Comparison of ENCODE assay signal across 24 mouse cellular contexts in the genomic region with DNA sequence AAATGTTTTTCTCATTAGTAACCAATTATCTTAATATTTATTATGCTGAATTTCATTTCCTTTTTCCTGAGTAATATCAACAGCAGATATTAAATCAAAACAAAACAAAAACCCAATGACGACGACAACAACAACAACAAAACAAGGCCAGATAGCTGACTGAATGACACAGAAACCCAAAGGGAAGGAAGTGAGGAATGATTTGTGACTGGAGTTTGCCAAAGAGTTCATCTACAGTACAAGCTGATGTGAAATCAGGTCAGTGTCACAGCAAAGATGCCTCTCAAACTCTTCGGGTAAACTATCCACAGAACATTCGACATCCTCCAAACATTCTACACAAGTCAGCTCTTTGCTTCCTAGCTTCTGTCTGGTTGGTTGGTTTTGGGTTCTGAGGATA.
A peak's percentile ranks its signal among the peaks of the same experiment; 100 is the strongest.
DNase-seq lines count a peak whose midpoint lies in the region; ATAC-seq and TF ChIP-seq lines count a peak whose summit lies in the region.
"Had no signal": no experiment of that assay in that cellular context is flagged by ENCODE, and none has a peak within 500 bp of the region (broad histone marks: within the 10 kb centered on the region; RNA-seq: fewer than 3 reads in every experiment).

No protein-coding gene starts in this region.

- no peaks in the 10 kb centered on the region for H3K9me3 ChIP-seq in kidney, embryonic 14.5 days (ENCODE audit: control insufficient read depth, low read length)
- H3K9me3 ChIP-seq in kidney, postnatal 0 days (replicated peaks; ENCODE audit: low read length): no peaks in the 10 kb centered on the region
- no peaks in the 10 kb centered on the region for H3K9me3 ChIP-seq in kidney, embryonic 15.5 days (replicated peaks)
- H3K9me3 ChIP-seq: embryonic facial prominence, embryonic 10.5 days; embryonic facial prominence, embryonic 12.5 days; forebrain, embryonic 13.5 days; forebrain, embryonic 15.5 days; G1E had no signal

- ATAC-seq in kidney, embryonic 14.5 days (ENCODE audit: low FRiP score, low TSS enrichment): no peak
- no peak for ATAC-seq in kidney, postnatal 0 days (replicated peaks; ENCODE audit: low FRiP score, low read depth)
- ATAC-seq in kidney, embryonic 15.5 days (replicated peaks; ENCODE audit: low FRiP score): no peak
- ATAC-seq: activated CD4-positive, CD25-positive, alpha-beta regulatory T cell, adult 4 months; CD4-positive, CD25-positive, alpha-beta regulatory T cell, adult 4 months; forebrain, embryonic 13.5 days; forebrain, embryonic 15.5 days; Patski had no signal

- WGBS in kidney, adult 2 months: 63% methylated on average over 4 of the region's 4 CpGs
- 85% methylated on average over 4 of the region's 4 CpGs for WGBS in kidney, embryonic 14.5 days
- WGBS in kidney, postnatal 0 days: 75% methylated on average over 4 of the region's 4 CpGs
- 79% methylated on average over 4 of the region's 4 CpGs for WGBS in kidney, embryonic 15.5 days

- H3K4me2 ChIP-seq in kidney, embryonic 14.5 days (replicated peaks; ENCODE audit: low read depth, low read length): no peak overlapping the region
- no peak overlapping the region for H3K4me2 ChIP-seq in kidney, postnatal 0 days (ENCODE audit: low read length)
- no peak overlapping the region for H3K4me2 ChIP-seq in kidney, embryonic 15.5 days
- H3K4me2 ChIP-seq: embryonic facial prominence, embryonic 12.5 days; forebrain, embryonic 13.5 days; forebrain, embryonic 15.5 days had no signal

- no peaks in the 10 kb centered on the region for H3K36me3 ChIP-seq in kidney, adult 2 months (ENCODE audit: control insufficient read depth, insufficient read depth, low read length)
- 0 out of 2 replicates have a peak, but pooled peaks cover 3% of the 10 kb centered on the region for H3K36me3 ChIP-seq in kidney, embryonic 14.5 days (ENCODE audit: control insufficient read depth, insufficient read depth, low read length)
- H3K36me3 ChIP-seq in kidney, postnatal 0 days (ENCODE audit: insufficient read depth, low read length): no peaks in the 10 kb centered on the region
- H3K36me3 ChIP-seq in kidney, embryonic 15.5 days: peaks cover 12% of the 10 kb centered on the region; the same call in 1 of the 2 replicates
- H3K36me3 ChIP-seq: embryonic facial prominence, embryonic 10.5 days; embryonic facial prominence, embryonic 12.5 days; forebrain, embryonic 15.5 days; G1E had no signal

- DNase-seq in kidney, adult 2 months: peak; percentile 68
- peak; percentile 22 for DNase-seq in kidney, postnatal 0 days (ENCODE audit: low spot score)
- DNase-seq in kidney, adult 8-10 months: no peak
- peak; percentile 5 to 30 for DNase-seq in kidney, postnatal 36 days
- DNase-seq: adrenal gland, adult 8-10 months; adrenal gland, postnatal 14 days; adrenal gland, postnatal 36 days; B cell, adult 2 months; cerebellum, adult 11-12 months; cerebellum, adult 2 months; cerebellum, adult 9-10 months; cerebellum, postnatal 10 days; cerebellum, postnatal 25 days had no signal

- no peak overlapping the region for H3K4me3 ChIP-seq in kidney, adult 2 months (ENCODE audit: insufficient read depth, low read depth, low read length)
- H3K4me3 ChIP-seq in kidney, embryonic 14.5 days (ENCODE audit: low read length): no peak overlapping the region
- H3K4me3 ChIP-seq in kidney, postnatal 0 days (replicated peaks; ENCODE audit: low read depth, low read length): no peak overlapping the region
- no peak overlapping the region for H3K4me3 ChIP-seq in kidney, embryonic 15.5 days (replicated peaks)
- H3K4me3 ChIP-seq: embryonic facial prominence, embryonic 10.5 days; embryonic facial prominence, embryonic 12.5 days; forebrain, embryonic 13.5 days; forebrain, embryonic 15.5 days had no signal

- TF ChIP-seq CTCF in kidney, adult 2 months (conservative IDR thresholded peaks at IDR 0.05; ENCODE audit: insufficient read depth, insufficient read length, low read depth, low read length): no peak
- TF ChIP-seq CTCF in kidney, postnatal 0 days (IDR thresholded peaks at IDR 0.05; ENCODE audit: low read depth): no peak

- H3K4me1 ChIP-seq in kidney, adult 2 months (ENCODE audit: control insufficient read depth, insufficient read depth, low read length): no peaks in the 10 kb centered on the region
- H3K4me1 ChIP-seq in kidney, embryonic 14.5 days (ENCODE audit: control insufficient read depth, insufficient read depth, low read length): no peaks in the 10 kb centered on the region
- H3K4me1 ChIP-seq in kidney, postnatal 0 days (replicated peaks; ENCODE audit: insufficient read depth, low read length): no peaks in the 10 kb centered on the region
- H3K4me1 ChIP-seq in kidney, embryonic 15.5 days: no peaks in the 10 kb centered on the region
- H3K4me1 ChIP-seq: embryonic facial prominence, embryonic 12.5 days; forebrain, embryonic 13.5 days; forebrain, embryonic 15.5 days had no signal

- H3K27me3 ChIP-seq in kidney, adult 2 months (replicated peaks; ENCODE audit: control insufficient read depth, insufficient read depth, low read length): no peaks in the 10 kb centered on the region
- no peaks in the 10 kb centered on the region for H3K27me3 ChIP-seq in kidney, embryonic 14.5 days (ENCODE audit: control insufficient read depth, insufficient read depth, low read length)
- no peaks in the 10 kb centered on the region for H3K27me3 ChIP-seq in kidney, postnatal 0 days (ENCODE audit: insufficient read depth, low read length)
- no peaks in the 10 kb centered on the region for H3K27me3 ChIP-seq in kidney, embryonic 15.5 days
- H3K27me3 ChIP-seq: CH12.LX; embryonic facial prominence, embryonic 12.5 days; forebrain, embryonic 13.5 days; forebrain, embryonic 15.5 days had no signal

- no peak overlapping the region for H3K27ac ChIP-seq in kidney, adult 2 months (ENCODE audit: insufficient read depth, low read depth, low read length)
- no peak overlapping the region for H3K27ac ChIP-seq in kidney, embryonic 14.5 days (ENCODE audit: low read depth, low read length)
- H3K27ac ChIP-seq in kidney, postnatal 0 days: no peak overlapping the region
- no peak overlapping the region for H3K27ac ChIP-seq in kidney, embryonic 15.5 days
- H3K27ac ChIP-seq: embryonic facial prominence, embryonic 10.5 days; embryonic facial prominence, embryonic 12.5 days; forebrain, embryonic 13.5 days; forebrain, embryonic 15.5 days had no signal

- no peak overlapping the region for H3K9ac ChIP-seq in kidney, embryonic 14.5 days (ENCODE audit: low read depth, low read length)
- no peak overlapping the region for H3K9ac ChIP-seq in kidney, postnatal 0 days (ENCODE audit: low read depth, low read length)
- H3K9ac ChIP-seq in kidney, embryonic 15.5 days: no peak overlapping the region
- H3K9ac ChIP-seq: embryonic facial prominence, embryonic 12.5 days; forebrain, embryonic 13.5 days; forebrain, embryonic 15.5 days had no signal

- no peak for TF ChIP-seq POLR2A in kidney, adult 2 months (IDR thresholded peaks at IDR 0.05; ENCODE audit: low read depth, low read length)

Comparison
In these comparisons a context has a peak if more than half of its experiments do, and no peak if none do; other contexts are left out.
1. DNase-seq: peak in kidney, adult 2 months (single experiment), kidney, postnatal 0 days (single experiment) and kidney, postnatal 36 days (2 of 2); none in kidney, adult 8-10 months (0 of 2).